Mouse (Mus musculus): Measurements from ENCODE around the gene Mlph. TPM values are rescaled to one million over a fixed set of nuclear protein-coding genes. Genes with fewer than 3 reads are reported as not detected.

Gene Mlph
- under 1 TPM; 0.87 to 0.99 TPM for total RNA-seq (2021)

DNA sequence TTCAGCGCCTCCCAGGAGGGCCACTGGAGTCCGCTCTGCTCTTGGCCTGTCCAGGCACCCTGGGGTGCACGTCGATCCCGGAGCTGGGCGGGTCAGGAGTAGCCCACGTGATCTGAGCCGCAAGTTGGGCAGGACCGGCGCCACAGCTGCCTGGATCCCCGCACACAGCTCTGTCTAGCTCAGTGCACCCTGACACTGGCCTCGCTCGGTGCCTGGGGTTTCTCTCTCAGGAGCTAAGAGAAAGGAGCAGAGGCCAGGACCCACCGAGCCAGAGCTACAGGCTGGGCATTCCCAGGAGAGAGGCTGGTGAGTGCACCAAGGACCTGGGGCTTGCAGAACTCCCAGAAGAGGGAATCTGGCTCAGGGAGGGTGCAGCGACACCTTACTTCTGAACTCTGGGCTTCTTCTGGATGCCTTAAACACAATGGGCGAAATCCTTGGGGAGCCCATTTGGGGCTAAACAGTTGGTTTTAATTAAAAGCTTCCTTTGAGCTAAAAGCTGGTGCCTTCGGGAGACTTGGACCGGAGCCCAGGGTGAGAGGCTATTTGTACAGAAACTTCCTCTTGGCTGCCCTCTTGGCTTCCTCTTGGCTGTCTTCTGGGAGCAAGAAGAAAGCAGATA, at the start of gene Mlph:
Mlph (plus strand) TSS at position 138 of the 622 bp plus-strand sequence.
- intact Hi-C loops (cut with DNase I), result no loop called here

DNA sequence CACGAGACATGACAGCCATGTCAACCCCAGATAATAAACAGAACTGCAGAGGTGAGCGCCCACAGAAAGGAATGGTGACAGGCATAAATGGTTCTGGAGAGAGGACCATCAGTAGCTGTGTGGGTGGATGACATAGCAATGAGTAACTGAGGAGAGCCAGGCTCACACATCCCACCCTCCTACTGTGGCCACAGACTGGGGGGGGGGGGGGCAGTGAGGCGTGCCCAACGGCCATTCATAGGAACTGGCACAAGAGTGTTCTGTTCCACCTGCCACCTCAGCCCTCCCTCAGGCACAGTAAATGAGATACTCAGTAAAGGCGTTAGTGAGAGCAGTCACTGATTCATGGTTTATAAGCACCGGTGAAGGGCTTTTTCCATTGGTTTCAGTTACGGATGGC, 48.2 kb upstream of the Mlph start:
- intact Hi-C loops (cut with DNase I), result no loop called here

More for the DNA sequence above, at the start of gene Mlph:
- DNase-seq (ENCODE audit: low spot score), result peak; percentile 23

DNA sequence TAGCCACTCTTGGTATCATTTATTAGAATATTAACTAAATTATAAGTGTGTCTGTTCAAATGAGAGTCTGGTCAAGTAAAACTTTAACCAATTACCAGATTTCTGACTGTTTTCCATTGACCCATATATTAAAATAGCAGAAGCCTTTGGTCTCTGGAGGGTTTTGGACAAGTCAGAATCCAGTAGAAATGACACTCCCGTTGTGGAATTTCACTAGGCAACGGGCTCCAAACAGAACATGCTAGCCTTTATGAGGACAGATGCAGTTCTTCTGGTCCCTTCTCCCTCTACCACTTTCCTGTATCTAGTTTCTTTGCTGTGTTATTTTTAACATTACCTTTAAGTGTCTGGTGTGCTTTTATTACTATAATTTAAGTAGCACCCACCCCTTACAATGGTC, 44.3 kb upstream of the Mlph start:
- intact Hi-C loops (cut with DNase I), result no loop called here
- DNase-seq (ENCODE audit: low spot score), result no peak

More for the DNA sequence above, 48.2 kb upstream of the Mlph start:
- no peak for DNase-seq (ENCODE audit: low spot score)

GRCm38 (mm10) chr1:90875371-90875770, 39.5 kb upstream of the Mlph start:
- no peak for DNase-seq (ENCODE audit: low spot score)
- intact Hi-C loops (cut with DNase I), result no loop called here

DNA sequence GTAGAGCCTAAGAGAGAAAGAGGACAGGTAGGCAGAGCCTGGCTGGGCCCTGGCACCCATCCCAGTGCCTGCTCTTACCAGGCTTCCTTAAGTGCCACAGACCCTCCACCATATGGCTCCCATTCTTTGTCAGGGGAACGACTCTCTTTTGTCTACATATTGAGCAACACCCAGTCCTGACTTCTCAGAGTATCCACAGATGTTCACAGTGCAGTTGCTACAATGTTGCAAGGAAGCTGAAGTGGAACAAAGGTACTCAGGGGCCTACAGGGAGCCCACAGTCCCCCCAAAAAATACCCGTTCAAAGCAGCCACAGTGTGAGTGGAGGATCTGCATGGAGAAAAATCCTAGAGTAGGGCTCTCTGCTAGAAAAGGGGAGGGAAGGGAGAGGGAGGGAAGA, 38.9 kb upstream of the Mlph start:
- DNase-seq (ENCODE audit: low spot score), result no peak
- intact Hi-C loops (cut with DNase I), result no loop called here

- no peak for DNase-seq (ENCODE audit: low spot score)
- intact Hi-C loops (cut with DNase I), result no loop called here
Measured at GRCm38 (mm10) chr1:90876486-90877270, 38.2 kb upstream of the Mlph start.

- DNase-seq (ENCODE audit: low spot score), result no peak
- intact Hi-C loops (cut with DNase I), result no loop called here
Measured at GRCm38 (mm10) chr1:90885771-90886460, 29.0 kb upstream of the Mlph start.

GRCm38 (mm10) chr1:90894521-90894920, 20.4 kb upstream of the Mlph start:
- intact Hi-C loops (cut with DNase I), result no loop called here
- DNase-seq (ENCODE audit: low spot score), result no peak

- intact Hi-C loops (cut with DNase I), result no loop called here
- DNase-seq (ENCODE audit: low spot score), result no peak
Measured at GRCm38 (mm10) chr1:90895004-90895403, 19.9 kb upstream of the Mlph start.

DNA sequence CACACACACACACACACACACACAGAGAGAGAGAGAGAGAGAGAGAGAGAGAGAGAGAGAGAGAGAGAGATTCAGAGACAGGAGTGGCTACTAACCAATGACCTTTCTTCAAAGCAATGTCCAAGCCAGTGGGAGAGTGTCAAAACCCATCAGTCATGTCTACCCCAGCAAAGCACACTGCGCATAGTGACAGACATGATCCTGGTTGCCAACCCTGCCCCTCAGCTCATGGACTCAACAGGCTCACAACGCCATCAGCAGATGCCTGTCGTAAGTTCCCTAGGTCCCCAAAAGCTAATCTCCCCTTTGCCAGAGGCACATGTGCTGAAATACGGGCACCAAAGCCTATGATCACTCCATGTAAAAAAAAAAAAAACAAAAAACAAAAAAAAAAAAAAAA, 18.6 kb upstream of the Mlph start:
- intact Hi-C loops (cut with DNase I), result no loop called here
- no peak for DNase-seq (ENCODE audit: low spot score)

DNA sequence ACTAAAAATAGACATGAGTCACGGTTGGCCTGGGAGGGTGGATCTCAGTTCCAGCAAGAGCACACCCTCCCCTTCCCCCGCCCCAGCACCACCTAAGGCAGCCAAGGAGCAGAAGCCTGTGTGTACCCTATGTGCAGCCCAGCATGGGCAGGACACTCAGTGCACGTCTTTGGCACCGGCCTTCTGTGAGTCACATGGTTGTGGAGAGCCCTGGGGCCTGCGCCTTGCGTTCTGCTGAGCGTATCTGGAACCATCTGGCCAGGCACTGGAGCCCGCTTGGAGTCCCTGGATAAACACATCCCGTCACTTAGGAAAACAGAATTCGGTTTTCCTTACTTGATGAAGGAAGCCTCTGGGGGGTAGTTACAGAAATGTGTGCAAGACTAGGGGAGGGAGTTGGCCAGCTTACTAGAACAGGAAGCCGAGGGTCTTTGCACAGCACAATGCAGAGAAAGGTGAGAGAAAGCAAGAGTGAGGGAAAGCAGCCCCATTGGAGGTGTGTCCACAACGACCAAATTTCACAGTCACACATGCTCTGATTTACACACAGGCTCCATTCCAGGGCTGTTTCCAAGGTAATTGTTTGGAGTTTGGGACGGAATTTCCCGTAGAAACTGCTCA, 18.0 kb upstream of the Mlph start:
- peak; percentile 77 for DNase-seq (ENCODE audit: low spot score)
- intact Hi-C loops (cut with DNase I), result no loop called here

GRCm38 (mm10) chr1:90898012-90898411, 16.9 kb upstream of the Mlph start:
- intact Hi-C loops (cut with DNase I), result no loop called here
- DNase-seq (ENCODE audit: low spot score), result no peak

DNA sequence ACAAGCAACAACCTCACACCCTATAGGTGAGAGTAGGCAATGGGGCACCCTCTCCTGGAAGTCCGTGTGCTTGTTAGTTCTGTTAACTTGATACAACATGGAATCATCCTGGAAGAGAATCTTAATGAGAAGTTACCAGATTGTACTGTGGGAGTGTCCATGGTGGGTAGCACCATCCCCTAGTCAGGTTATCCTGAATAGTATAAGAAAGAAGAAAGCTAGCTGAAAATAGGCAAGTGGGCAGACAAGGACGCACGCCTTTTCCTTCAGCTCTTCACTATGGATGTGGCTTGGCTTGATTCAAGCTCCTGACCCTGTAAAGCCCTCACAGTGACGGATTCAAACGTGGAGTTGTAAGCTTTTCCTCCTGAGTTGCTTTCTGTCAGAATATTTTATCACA, 15.1 kb upstream of the Mlph start:
- DNase-seq (ENCODE audit: low spot score), result no peak
- intact Hi-C loops (cut with DNase I), result no loop called here

GRCm38 (mm10) chr1:90900406-90900805, 14.5 kb upstream of the Mlph start:
- intact Hi-C loops (cut with DNase I), result no loop called here
- DNase-seq (ENCODE audit: low spot score), result no peak

GRCm38 (mm10) chr1:90901246-90901645, 13.6 kb upstream of the Mlph start:
- intact Hi-C loops (cut with DNase I), result no loop called here
- no peak for DNase-seq (ENCODE audit: low spot score)

DNA sequence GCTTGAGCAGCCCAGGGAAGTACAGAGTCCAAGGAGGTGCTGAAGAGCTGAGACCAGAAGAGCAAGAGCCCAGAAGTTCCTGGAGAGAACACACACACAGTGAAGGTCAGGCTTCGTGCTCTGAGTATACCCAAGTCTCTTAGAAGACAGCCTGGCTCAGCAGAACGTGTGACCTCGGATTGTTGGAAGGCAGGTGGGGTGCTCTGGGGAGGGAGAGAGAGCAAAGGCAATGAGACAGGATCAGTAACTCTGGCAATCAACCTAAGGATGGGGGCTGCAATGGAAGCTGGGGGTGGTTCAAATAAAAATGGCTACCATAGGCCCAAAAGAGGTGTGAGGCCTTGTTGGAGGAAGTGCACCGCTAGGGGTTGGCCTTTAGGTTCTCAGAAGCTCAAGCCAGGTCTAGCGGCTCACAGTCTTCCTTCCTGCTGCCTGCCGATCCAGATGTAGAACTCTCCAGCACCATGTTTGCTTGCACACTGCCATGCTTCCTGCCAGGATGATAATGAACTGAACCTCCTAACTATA, 13.1 kb upstream of the Mlph start:
- intact Hi-C loops (cut with DNase I), result no loop called here
- DNase-seq (ENCODE audit: low spot score), result no peak

- DNase-seq (ENCODE audit: low spot score), result no peak
- intact Hi-C loops (cut with DNase I), result no loop called here
Measured at GRCm38 (mm10) chr1:90902751-90903150, 12.1 kb upstream of the Mlph start.

GRCm38 (mm10) chr1:90903211-90903945, 11.5 kb upstream of the Mlph start:
- intact Hi-C loops (cut with DNase I), result no loop called here

GRCm38 (mm10) chr1:90903971-90904458, 10.9 kb upstream of the Mlph start:
- intact Hi-C loops (cut with DNase I), result no loop called here
- DNase-seq (ENCODE audit: low spot score), result no peak

More at GRCm38 (mm10) chr1:90903211-90903945, 11.5 kb upstream of the Mlph start:
- no peak for DNase-seq (ENCODE audit: low spot score)

Data from heart, postnatal 25 days (tissue).